Mouse (Mus musculus): ENCODE measurements at regions not wholly inside any gene's neighbourhood (a gene's known extent, or its start where the extent isn't known, plus 50 kb on each side); places are given as distances from the start of the nearest gene placed in this dataset.

GRCm38 (mm10) chr2:109791921-109792320 is 98.7 kb upstream of the Lin7c start:
- DNase-seq: peak in 1 of 2 experiments; percentile 2

DNA sequence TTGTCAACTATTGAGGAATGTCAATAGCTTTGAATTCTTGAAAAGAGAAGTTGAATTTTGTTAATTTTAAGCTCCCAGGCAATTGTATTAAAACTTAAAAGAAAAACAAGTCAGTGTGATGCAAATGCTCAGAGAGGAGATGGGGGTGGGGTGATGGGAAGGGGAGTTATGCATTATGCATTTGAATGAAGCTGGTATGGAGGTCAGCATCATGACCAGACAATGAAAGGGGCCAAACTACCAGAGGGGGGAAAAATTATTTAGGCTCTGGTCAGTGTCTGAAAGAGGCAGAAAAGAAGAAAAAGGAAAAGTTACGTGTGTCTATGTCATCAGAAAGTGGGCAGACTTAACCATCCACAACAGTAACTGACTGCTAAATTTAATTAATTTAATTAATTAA is 73.7 kb upstream of the Lin7c start:
- DNase-seq: no peak

DNA sequence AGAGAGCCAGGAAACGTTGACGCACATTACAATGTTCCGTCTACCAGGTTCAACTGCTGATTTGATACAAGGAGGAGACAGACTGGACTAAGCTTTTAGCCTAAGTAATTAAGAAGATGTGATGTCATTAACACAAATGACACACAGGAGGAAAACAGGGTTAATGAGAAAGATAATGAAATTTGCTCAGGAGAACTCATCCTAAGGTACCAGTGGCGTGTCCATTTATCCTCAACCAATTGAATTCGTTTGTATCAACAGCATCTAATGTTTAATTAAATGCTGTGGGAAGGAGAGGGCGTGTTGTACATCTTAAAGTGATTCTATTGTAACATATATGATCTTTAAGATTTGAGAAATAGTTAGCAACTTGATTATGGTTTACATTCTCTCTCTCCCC is 70.3 kb upstream of the Lin7c start:
- DNase-seq: no peak

GRCm38 (mm10) chr2:109820869-109821268 is 69.8 kb upstream of the Lin7c start:
- no peak for DNase-seq

- no peak for DNase-seq
Measured at GRCm38 (mm10) chr2:109822993-109823830, 67.4 kb upstream of the Lin7c start.

DNA sequence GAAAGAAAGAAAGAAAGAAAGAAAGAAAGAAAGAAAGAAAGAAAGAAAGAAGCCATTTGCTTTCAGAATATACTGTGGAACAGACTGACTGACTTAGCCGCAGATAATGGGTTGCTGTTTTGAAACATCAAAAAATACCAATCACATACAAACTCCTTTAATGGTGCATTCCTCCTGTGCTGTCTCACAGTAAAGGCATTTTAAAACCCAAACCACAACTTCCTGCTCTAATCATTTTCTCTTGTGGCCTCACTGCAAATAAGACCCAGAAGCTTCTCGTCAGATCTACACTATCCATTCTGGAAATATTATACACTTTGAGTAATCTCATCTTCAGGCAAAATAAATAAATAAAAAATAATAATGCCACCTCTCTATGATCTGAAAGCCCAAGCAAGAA is 50.4 kb upstream of the Lin7c start:
- no peak for DNase-seq

All from cerebellum, postnatal 14 days (tissue).